Mouse (Mus musculus) kidney, postnatal 4 days (tissue): ENCODE measurements around the gene Esrrg.

Experiments
- DNase-seq, 2 experiments: peaks; one replicate each; pipeline ENCODE4 v3.0.0; 2021; ENCODE audit warnings: mixed read lengths in 2 of 2

Esrrg gene

GRCm38 (mm10) chr1:188164251-188164650 lies 555.7 kb downstream of the Esrrg start:
- no peak for DNase-seq

GRCm38 (mm10) chr1:188173859-188174258 lies 565.3 kb downstream of the Esrrg start:
- no peak for DNase-seq

DNA sequence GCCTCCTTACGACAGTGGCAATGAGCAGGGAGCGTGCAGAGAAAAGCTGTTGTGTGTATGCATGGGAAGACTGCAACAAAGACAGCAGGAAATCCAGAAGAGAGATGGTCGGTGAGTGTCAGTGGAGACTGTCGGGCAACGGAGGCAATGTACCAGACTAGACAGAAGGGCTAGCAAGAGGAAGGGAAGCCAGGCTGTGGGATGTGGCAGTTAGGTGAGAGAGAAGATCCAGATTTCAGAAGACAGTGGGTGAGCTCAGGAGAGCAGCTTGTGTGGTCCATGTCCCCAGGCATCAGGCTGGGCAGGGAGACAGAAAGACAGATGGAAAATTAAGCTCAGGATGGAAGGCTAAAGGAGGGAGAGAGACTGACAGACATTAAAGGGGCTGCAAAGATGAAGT lies 574.4 kb downstream of the Esrrg start:
- DNase-seq: no peak

GRCm38 (mm10) chr1:188186440-188187117 lies 578.0 kb downstream of the Esrrg start:
- no peak for DNase-seq

DNA sequence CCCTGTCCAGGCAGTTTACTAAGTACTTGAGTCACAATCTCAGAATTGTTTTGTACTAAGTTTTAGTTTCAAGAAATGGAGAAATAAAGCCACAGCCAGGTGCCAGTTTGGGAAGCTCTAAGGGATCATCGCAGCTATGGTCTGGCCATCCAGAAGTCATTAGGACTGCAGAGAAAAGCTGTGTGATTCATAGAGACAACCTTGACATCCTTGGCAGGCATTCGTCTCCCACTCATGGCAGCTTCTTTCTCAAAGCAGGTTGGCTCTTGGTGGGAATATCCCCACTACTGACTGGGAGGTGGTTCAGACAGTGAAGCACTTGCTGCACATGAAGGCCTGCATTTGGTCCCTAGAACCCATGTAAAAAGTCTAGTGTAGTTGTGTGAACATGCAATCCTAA lies 584.4 kb downstream of the Esrrg start:
- no peak for DNase-seq

GRCm38 (mm10) chr1:188207421-188207820 lies 598.8 kb downstream of the Esrrg start:
- peak; percentile 54 to 60 for DNase-seq

GRCm38 (mm10) chr1:188209025-188209424 lies 600.4 kb downstream of the Esrrg start:
- DNase-seq: no peak

- peak; percentile 9 to 37 for DNase-seq
Measured at GRCm38 (mm10) chr1:188214885-188215611, 606.5 kb downstream of the Esrrg start.

DNA sequence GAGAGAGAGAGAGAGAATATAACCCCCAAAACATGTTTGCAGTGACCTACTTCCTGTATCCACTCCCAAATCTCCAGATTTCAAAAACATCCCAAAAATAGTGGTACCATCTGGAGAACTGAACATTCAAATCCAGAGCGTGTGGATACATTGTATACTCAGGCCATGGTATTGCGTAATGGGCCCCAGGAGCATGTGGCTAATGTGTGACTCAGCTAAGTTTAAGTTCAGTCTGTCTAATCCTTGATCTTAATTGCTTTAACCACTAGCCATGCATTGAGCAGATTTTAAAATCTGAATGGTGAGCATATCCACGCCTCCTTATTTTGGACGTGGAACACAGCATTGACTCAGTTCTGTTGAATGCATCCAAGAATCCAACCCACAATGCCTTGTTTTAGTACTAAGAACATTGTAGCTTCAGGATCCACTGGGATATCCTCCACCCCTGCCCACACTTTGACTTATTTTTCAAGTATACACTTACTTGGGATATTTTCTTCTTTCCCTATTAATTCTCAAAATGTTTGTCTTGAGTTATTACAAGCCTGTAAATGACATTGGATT lies 612.7 kb downstream of the Esrrg start:
- DNase-seq: no peak

GRCm38 (mm10) chr1:188233036-188233724 lies 624.6 kb downstream of the Esrrg start:
- DNase-seq: no peak

DNA sequence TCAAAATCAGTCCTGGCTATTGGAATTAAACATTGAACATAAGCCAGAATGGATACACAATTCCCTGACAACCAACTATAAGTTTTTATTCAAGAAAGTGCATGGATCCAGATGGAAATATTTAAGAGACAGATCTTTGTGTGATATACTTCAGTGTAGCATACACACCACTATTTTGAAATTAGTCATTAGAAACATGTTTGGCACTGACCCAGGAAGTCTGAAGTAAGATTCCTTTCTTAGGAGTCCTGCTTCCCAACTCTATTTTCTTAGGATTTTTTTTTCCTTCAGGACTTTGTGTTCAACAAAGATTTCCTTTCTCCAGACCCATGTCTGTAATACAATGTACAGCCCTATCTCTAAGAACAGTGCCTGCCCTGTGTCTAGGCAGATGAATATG lies 630.0 kb downstream of the Esrrg start:
- no peak for DNase-seq

DNA sequence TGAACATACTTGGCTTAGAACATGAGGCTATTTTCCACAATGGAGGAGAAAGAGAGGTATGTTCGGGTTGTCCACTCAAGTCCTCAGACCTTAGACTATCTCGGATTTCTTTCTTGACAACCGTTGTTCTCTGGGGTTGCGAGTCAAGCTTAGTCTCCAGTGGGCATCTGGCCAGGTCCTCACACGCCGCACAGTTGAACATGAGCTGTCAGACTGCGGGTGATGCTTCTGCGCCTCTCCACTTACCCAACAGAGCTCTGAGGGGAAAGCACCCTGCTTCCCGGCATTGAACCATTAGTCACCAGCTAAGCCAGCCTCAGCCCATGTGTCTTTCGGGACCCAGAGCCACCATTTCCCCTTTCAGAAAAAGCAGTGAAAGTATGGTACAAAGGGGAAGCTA lies 633.2 kb downstream of the Esrrg start:
- no peak for DNase-seq

- no peak for DNase-seq
Measured at GRCm38 (mm10) chr1:188257500-188257899, 648.9 kb downstream of the Esrrg start.

- DNase-seq: no peak
Measured at GRCm38 (mm10) chr1:188260259-188261107, 651.9 kb downstream of the Esrrg start.

- DNase-seq: no peak
Measured at GRCm38 (mm10) chr1:188261903-188262682, 653.5 kb downstream of the Esrrg start, which contains the start of gene Ush2a. Ush2a (plus strand) TSS chr1:188262023.
